Mouse (Mus musculus) liver, adult 2 months (tissue): ENCODE measurements around the gene Slc2a10.

Experiments used
- CTCF ChIP-seq: fragments of 200-500 bp; IDR thresholded peaks from 2 replicates; pipeline ENCODE4 v1.5.1; 2011; ENCODE audit warnings: low read depth, low read length, control low read depth
- POLR2A ChIP-seq: fragments of 200-500 bp; IDR thresholded peaks from 2 replicates; pipeline ENCODE4 v1.6.1; 2011; ENCODE audit warnings: low read length, control low read depth; ENCODE audit not compliant: insufficient read depth; ENCODE audit errors: extremely low read depth

GRCm38 (mm10) chr2:165494495-165494894, 9.1 kb upstream of the Slc2a10 start:
- TF ChIP-seq CTCF: no peak
- TF ChIP-seq POLR2A: no peak
